Mouse (Mus musculus): ENCODE data around the gene Bola1.
"Not testable (repeated sequence)": the region's sequence is repeated elsewhere in the genome, so short reads cannot be mapped to it uniquely, and the experiment has no call there.

The Bola1 gene

GRCm38 (mm10) chr3:96221640-96222038 is 2.1 kb upstream of the Bola1 start:
- DNase-seq, result no peak

- DNase-seq, result peak; percentile 73 to 87
Measured at GRCm38 (mm10) chr3:96220765-96221639, 1.5 kb upstream of the Bola1 start, which contains the start of the genes Hist2h2ac and Hist2h2be. TSS of gene Hist2h2ac (minus strand) at chr3:96220880. TSS of gene Hist2h2be (plus strand) at chr3:96221119.

- DNase-seq, result peak in 1 of 2 experiments; percentile 82
Measured at GRCm38 (mm10) chr3:96220131-96220764, 739 bp upstream of the Bola1 start.

- DNase-seq, result peak in 1 of 2 experiments; percentile 42
Measured at GRCm38 (mm10) chr3:96219191-96219641, 293 bp downstream of the Bola1 start.

- no peak for DNase-seq
Measured at GRCm38 (mm10) chr3:96209242-96209641, 10.3 kb downstream of the Bola1 start.

GRCm38 (mm10) chr3:96207819-96208218 is 11.7 kb downstream of the Bola1 start:
- DNase-seq, result no peak

GRCm38 (mm10) chr3:96199731-96200130 is 19.8 kb downstream of the Bola1 start:
- DNase-seq, result no peak

GRCm38 (mm10) chr3:96198601-96199251 is 20.8 kb downstream of the Bola1 start:
- DNase-seq, result not testable (repeated sequence)

GRCm38 (mm10) chr3:96198181-96198580 is 21.3 kb downstream of the Bola1 start:
- no peak for DNase-seq

GRCm38 (mm10) chr3:96197129-96197749 is 22.3 kb downstream of the Bola1 start:
- peak; percentile 87 to 91 for DNase-seq

GRCm38 (mm10) chr3:96196437-96197128 is 22.9 kb downstream of the Bola1 start:
- DNase-seq, result no peak

GRCm38 (mm10) chr3:96195616-96196313 is 23.7 kb downstream of the Bola1 start:
- no peak for DNase-seq

GRCm38 (mm10) chr3:96194966-96195365 is 24.5 kb downstream of the Bola1 start:
- no peak for DNase-seq

- DNase-seq, result peak in 1 of 2 experiments; percentile 64
Measured at GRCm38 (mm10) chr3:96192977-96193376, 26.5 kb downstream of the Bola1 start.

GRCm38 (mm10) chr3:96182382-96182776 is 37.1 kb downstream of the Bola1 start:
- DNase-seq, result no peak

GRCm38 (mm10) chr3:96181510-96182381 is 37.8 kb downstream of the Bola1 start:
- DNase-seq, result no peak

GRCm38 (mm10) chr3:96180727-96181477 is 38.6 kb downstream of the Bola1 start, which contains the start of gene Sv2a:
TSS of gene Sv2a (plus strand) at chr3:96181151.
- peak; percentile 58 to 66 for DNase-seq

GRCm38 (mm10) chr3:96179531-96179930 is 40.0 kb downstream of the Bola1 start:
- no peak for DNase-seq

- no peak for DNase-seq
Measured at GRCm38 (mm10) chr3:96178902-96179301, 40.6 kb downstream of the Bola1 start.

- DNase-seq, result no peak
Measured at GRCm38 (mm10) chr3:96178427-96178826, 41.1 kb downstream of the Bola1 start.
